Mouse (Mus musculus) midbrain, embryonic 10.5 days (tissue): ENCODE measurements at regions not wholly inside any gene's neighbourhood (a gene's known extent, or its start where the extent isn't known, plus 50 kb on each side); places are given as distances from the start of the nearest gene placed in this dataset.
"Not testable (repeated sequence)": the region's sequence is repeated elsewhere in the genome, so short reads cannot be mapped to it uniquely, and the experiment has no call there.

Experiments
- DNase-seq: peaks from one replicate; pipeline ENCODE4 v3.0.0-alpha.2; 2017; ENCODE audit warnings: low spot score
- H3K27ac ChIP-seq: fragments of 300-500 bp; sonication (generic); replicated peaks from 2 replicates; pipeline ENCODE4 v1.5.1; 2016; ENCODE audit warnings: mild to moderate bottlenecking
- H3K27me3 ChIP-seq: fragments of 300-500 bp; sonication (generic); 2 replicates; pipeline ENCODE4 v1.6.1; 2016; ENCODE audit warnings: low read depth, mild to moderate bottlenecking; ENCODE audit not compliant: poor library complexity, severe bottlenecking
- H3K36me3 ChIP-seq: fragments of 300-500 bp; sonication (generic); 2 replicates; pipeline ENCODE4 v1.6.1; 2016; ENCODE audit warnings: mild to moderate bottlenecking, moderate library complexity
- H3K4me1 ChIP-seq: fragments of 300-500 bp; sonication (generic); 2 replicates; pipeline ENCODE4 v1.6.1; 2016
- H3K4me3 ChIP-seq: fragments of 300-500 bp; sonication (generic); 2 replicates; pipeline ENCODE4 v1.5.1; 2016; ENCODE audit warnings: mild to moderate bottlenecking, moderate library complexity
- H3K9me3 ChIP-seq: fragments of 300-500 bp; sonication (generic); replicated peaks from 2 replicates; pipeline ENCODE4 v1.6.1; 2016; ENCODE audit warnings: mild to moderate bottlenecking
- WGBS: fragments of 180-500 bp; shearing (Covaris S2); methylation state at CpG from one replicate; pipeline ENCODE4 v1.1.7; 2016; 5-methylcytosine and 5-hydroxymethylcytosine counted together

- Histone ChIP-seq H3K4me3 (no peak overlapping the region), H3K4me1 (peaks cover 7% of the 10 kb centered on the region), H3K36me3 (no peaks in the 10 kb centered on the region), H3K27ac (no peak overlapping the region), H3K9me3 (no peaks in the 10 kb centered on the region), H3K27me3 (no peaks in the 10 kb centered on the region)
- 84% methylated on average over 5 of the region's 5 CpGs for WGBS
- no peak for DNase-seq
Observed at GRCm38 (mm10) chr15:60333573-60334306, 317.3 kb upstream of the 4933412E24Rik start.

- 87% methylated on average over 2 of the region's 2 CpGs for WGBS
Observed at GRCm38 (mm10) chr15:60317577-60317976, 301.2 kb upstream of the 4933412E24Rik start.

GRCm38 (mm10) chr15:60315210-60315609 lies 298.8 kb upstream of the 4933412E24Rik start:
- 77% methylated on average over 5 of the region's 5 CpGs for WGBS
- no peaks in the 10 kb centered on the region for H3K9me3 ChIP-seq
- H3K36me3 ChIP-seq, result no peaks in the 10 kb centered on the region
- no peak for DNase-seq
- no peak overlapping the region for H3K4me3 ChIP-seq
- H3K27me3 ChIP-seq, result no peaks in the 10 kb centered on the region
- peaks cover 6% of the 10 kb centered on the region for H3K4me1 ChIP-seq
- no peak overlapping the region for H3K27ac ChIP-seq

More at GRCm38 (mm10) chr15:60317577-60317976, 301.2 kb upstream of the 4933412E24Rik start:
- H3K27me3 ChIP-seq, result no peaks in the 10 kb centered on the region
- H3K4me3 ChIP-seq, result no peak overlapping the region
- no peaks in the 10 kb centered on the region for H3K36me3 ChIP-seq
- DNase-seq, result no peak
- no peak overlapping the region for H3K27ac ChIP-seq
- no peaks in the 10 kb centered on the region for H3K4me1 ChIP-seq
- H3K9me3 ChIP-seq, result no peaks in the 10 kb centered on the region

- no peak for DNase-seq
- peaks cover 12% of the 10 kb centered on the region for H3K4me1 ChIP-seq
- no peak overlapping the region for H3K27ac ChIP-seq
- no peaks in the 10 kb centered on the region for H3K36me3 ChIP-seq
- no peak overlapping the region for H3K4me3 ChIP-seq
- 88% methylated on average over 3 of the region's 3 CpGs for WGBS
- no peaks in the 10 kb centered on the region for H3K27me3 ChIP-seq
- H3K9me3 ChIP-seq, result no peaks in the 10 kb centered on the region
Observed at GRCm38 (mm10) chr15:60309909-60310308, 293.5 kb upstream of the 4933412E24Rik start.

GRCm38 (mm10) chr15:60308968-60309367 lies 292.6 kb upstream of the 4933412E24Rik start:
- Histone ChIP-seq H3K36me3 (no peaks in the 10 kb centered on the region), H3K27ac (no peak overlapping the region), H3K4me1 (peaks cover 12% of the 10 kb centered on the region), H3K4me3 (no peak overlapping the region), H3K9me3 (no peaks in the 10 kb centered on the region), H3K27me3 (no peaks in the 10 kb centered on the region)
- WGBS, result 65% methylated on average over 1 of the region's 1 CpGs
- DNase-seq, result no peak

GRCm38 (mm10) chr15:60308126-60308525 lies 291.7 kb upstream of the 4933412E24Rik start:
- WGBS, result 89% methylated on average over 2 of the region's 2 CpGs
- H3K27ac ChIP-seq, result no peak overlapping the region

GRCm38 (mm10) chr15:60303501-60303900 lies 287.1 kb upstream of the 4933412E24Rik start:
- H3K4me1 ChIP-seq, result no peaks in the 10 kb centered on the region; the same call in 1 of the 2 replicates
- WGBS, result 52% methylated on average over 4 of the region's 4 CpGs
- H3K27ac ChIP-seq, result no peak overlapping the region
- no peak for DNase-seq
- H3K9me3 ChIP-seq, result no peaks in the 10 kb centered on the region
- no peaks in the 10 kb centered on the region for H3K36me3 ChIP-seq
- no peak overlapping the region for H3K4me3 ChIP-seq
- no peaks in the 10 kb centered on the region for H3K27me3 ChIP-seq

More at GRCm38 (mm10) chr15:60308126-60308525, 291.7 kb upstream of the 4933412E24Rik start:
- no peaks in the 10 kb centered on the region for H3K27me3 ChIP-seq
- no peak for DNase-seq
- no peak overlapping the region for H3K4me3 ChIP-seq
- peaks cover 12% of the 10 kb centered on the region for H3K4me1 ChIP-seq
- no peaks in the 10 kb centered on the region for H3K36me3 ChIP-seq
- H3K9me3 ChIP-seq, result no peaks in the 10 kb centered on the region

- DNase-seq, result no peak
- Histone ChIP-seq H3K27ac (no peak overlapping the region), H3K36me3 (no peaks in the 10 kb centered on the region), H3K4me3 (no peak overlapping the region), H3K9me3 (no peaks in the 10 kb centered on the region), H3K27me3 (no peaks in the 10 kb centered on the region), H3K4me1 (no peaks in the 10 kb centered on the region; the same call in 1 of the 2 replicates)
- 85% methylated on average over 4 of the region's 4 CpGs for WGBS
Observed at GRCm38 (mm10) chr15:60301939-60302338, 285.5 kb upstream of the 4933412E24Rik start.

- Histone ChIP-seq H3K36me3 (no peaks in the 10 kb centered on the region), H3K9me3 (no peaks in the 10 kb centered on the region; the same call in 1 of the 2 replicates), H3K27ac (no peak overlapping the region), H3K4me1 (peaks cover 3% of the 10 kb centered on the region; the same call in 1 of the 2 replicates), H3K4me3 (no peak overlapping the region), H3K27me3 (no peaks in the 10 kb centered on the region)
- 36% methylated on average over 4 of the region's 4 CpGs for WGBS
- DNase-seq, result no peak
Observed at GRCm38 (mm10) chr15:60285321-60285720, 268.9 kb upstream of the 4933412E24Rik start.

- WGBS, result 72% methylated on average over 2 of the region's 2 CpGs
- Histone ChIP-seq H3K4me3 (no peak overlapping the region), H3K36me3 (no peaks in the 10 kb centered on the region), H3K9me3 (no peaks in the 10 kb centered on the region), H3K27me3 (no peaks in the 10 kb centered on the region), H3K4me1 (no peaks in the 10 kb centered on the region), H3K27ac (no peak overlapping the region)
- DNase-seq, result no peak
Observed at GRCm38 (mm10) chr15:60280378-60280777, 264.0 kb upstream of the 4933412E24Rik start.

GRCm38 (mm10) chr15:60253661-60254060 lies 237.2 kb upstream of the 4933412E24Rik start:
- not testable (repeated sequence) for H3K4me1 ChIP-seq, DNase-seq, H3K27ac ChIP-seq, H3K27me3 ChIP-seq, H3K4me3 ChIP-seq, H3K9me3 ChIP-seq, H3K36me3 ChIP-seq

- Histone ChIP-seq H3K27me3 (no peaks in the 10 kb centered on the region), H3K27ac (no peak overlapping the region), H3K4me3 (no peak overlapping the region), H3K9me3 (no peaks in the 10 kb centered on the region), H3K4me1 (peaks cover 5% of the 10 kb centered on the region; the same call in 1 of the 2 replicates), H3K36me3 (no peaks in the 10 kb centered on the region)
- DNase-seq, result no peak
- 75% methylated on average over 4 of the region's 4 CpGs for WGBS
Observed at GRCm38 (mm10) chr15:60226335-60226938, 210.0 kb upstream of the 4933412E24Rik start.

- DNase-seq, result no peak
- Histone ChIP-seq H3K27ac (no peak overlapping the region), H3K4me1 (no peaks in the 10 kb centered on the region), H3K27me3 (no peaks in the 10 kb centered on the region), H3K36me3 (no peaks in the 10 kb centered on the region), H3K4me3 (no peak overlapping the region), H3K9me3 (no peaks in the 10 kb centered on the region)
Observed at GRCm38 (mm10) chr15:60195070-60195469, 178.7 kb upstream of the 4933412E24Rik start.
